Mouse (Mus musculus) midbrain, embryonic 12.5 days (tissue): ENCODE results near the gene Slc10a7. TPM values are rescaled to one million over a fixed set of nuclear protein-coding genes. Genes with fewer than 3 reads are reported as not detected.

ENCODE experiments used
- ATAC-seq: fragments of 200-750 bp; cut with Nextera tagmentation; 2 replicates; pipeline ENCODE4 v1.8.0; 2017; ENCODE audit warnings: low read depth, moderate TSS enrichment, moderate library complexity; ENCODE audit not compliant: low FRiP score
- H3K27ac ChIP-seq: fragments of 300-500 bp; sonication (generic); replicated peaks from 2 replicates; pipeline ENCODE4 v1.5.1; 2016; ENCODE audit warnings: mild to moderate bottlenecking
- H3K27me3 ChIP-seq: fragments of 300-500 bp; sonication (generic); 2 replicates; pipeline ENCODE4 v1.6.1; 2016; ENCODE audit warnings: mild to moderate bottlenecking
- H3K36me3 ChIP-seq: fragments of 300-500 bp; sonication (generic); 2 replicates; pipeline ENCODE4 v1.6.1; 2016
- H3K4me1 ChIP-seq: fragments of 300-500 bp; sonication (generic); 2 replicates; pipeline ENCODE4 v1.6.1; 2016
- H3K4me2 ChIP-seq: fragments of 300-500 bp; sonication (generic); replicated peaks from 2 replicates; pipeline ENCODE4 v1.6.1; 2016; ENCODE audit warnings: mild to moderate bottlenecking, moderate library complexity
- H3K4me3 ChIP-seq: fragments of 300-500 bp; sonication (generic); 2 replicates; pipeline ENCODE4 v1.5.1; 2016; ENCODE audit warnings: mild to moderate bottlenecking
- H3K9ac ChIP-seq: fragments of 300-500 bp; sonication (generic); replicated peaks from 2 replicates; pipeline ENCODE4 v1.6.1; 2016; ENCODE audit warnings: mild to moderate bottlenecking, moderate library complexity
- H3K9me3 ChIP-seq: fragments of 300-500 bp; sonication (generic); 2 replicates; pipeline ENCODE4 v1.6.1; 2016; ENCODE audit warnings: mild to moderate bottlenecking
- WGBS: fragments of 180-500 bp; shearing (Covaris S2); methylation state at CpG from one replicate; pipeline ENCODE4 v1.1.7; 2016; 5-methylcytosine and 5-hydroxymethylcytosine counted together
- polyA plus RNA-seq: library from polyadenylated mRNA; unstranded; fragments of >200 nt; fragmentation: Nextera tagmentation; extraction: Ambion mirVana; gene quantifications from 2 replicates; pipeline ENCODE4 v1.2.1, GENCODE M21; 2016

Gene Slc10a7
- polyA plus RNA-seq, 1 experiment from 2014 or later = 15.9 TPM

DNA sequence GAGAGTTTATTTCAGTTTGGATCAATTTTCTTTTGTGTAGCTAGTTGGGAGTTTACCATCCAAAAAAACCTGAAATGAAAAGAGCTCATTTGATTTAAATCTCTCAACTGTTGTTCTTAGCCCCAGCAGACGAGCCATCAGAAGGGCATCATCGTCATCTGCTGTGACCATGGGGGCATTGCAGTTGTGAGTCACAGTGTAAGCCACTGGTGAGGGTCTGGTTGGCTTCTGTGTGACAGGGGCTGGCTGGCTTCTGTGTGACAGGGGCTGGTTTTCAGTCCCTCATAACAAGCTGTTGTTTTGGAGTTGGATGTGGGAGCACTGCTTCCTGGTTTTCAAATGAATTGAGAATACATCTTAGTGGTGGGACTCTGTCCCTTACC, 41.6 kb downstream of the Slc10a7 start:
- peak overlapping the region; percentile 63 for H3K27ac ChIP-seq

GRCm38 (mm10) chr8:78555817-78556216, 46.7 kb downstream of the Slc10a7 start:
- 88% methylated on average over 4 of the region's 4 CpGs for WGBS

More for the DNA sequence above, 41.6 kb downstream of the Slc10a7 start:
- H3K9ac ChIP-seq = no peak overlapping the region
- H3K36me3 ChIP-seq = no peaks in the 10 kb centered on the region
- H3K9me3 ChIP-seq = no peaks in the 10 kb centered on the region
- H3K27me3 ChIP-seq = no peaks in the 10 kb centered on the region
- no peak overlapping the region for H3K4me3 ChIP-seq
- peak; percentile 68 for ATAC-seq
- 38% methylated on average over 2 of the region's 2 CpGs for WGBS
- H3K4me2 ChIP-seq = no peak overlapping the region
- peaks cover 10% of the 10 kb centered on the region for H3K4me1 ChIP-seq

GRCm38 (mm10) chr8:78556773-78557434, 47.8 kb downstream of the Slc10a7 start:
- H3K4me2 ChIP-seq = peak overlapping the region; percentile 25
- peak; percentile 95 for ATAC-seq

More at GRCm38 (mm10) chr8:78555817-78556216, 46.7 kb downstream of the Slc10a7 start:
- ATAC-seq = no peak
- peaks cover 25% of the 10 kb centered on the region for H3K4me1 ChIP-seq
- H3K4me3 ChIP-seq = no peak overlapping the region
- no peaks in the 10 kb centered on the region for H3K27me3 ChIP-seq
- no peak overlapping the region for H3K9ac ChIP-seq
- H3K4me2 ChIP-seq = no peak overlapping the region
- no peaks in the 10 kb centered on the region for H3K9me3 ChIP-seq
- no peak overlapping the region for H3K27ac ChIP-seq
- H3K36me3 ChIP-seq = no peaks in the 10 kb centered on the region

DNA sequence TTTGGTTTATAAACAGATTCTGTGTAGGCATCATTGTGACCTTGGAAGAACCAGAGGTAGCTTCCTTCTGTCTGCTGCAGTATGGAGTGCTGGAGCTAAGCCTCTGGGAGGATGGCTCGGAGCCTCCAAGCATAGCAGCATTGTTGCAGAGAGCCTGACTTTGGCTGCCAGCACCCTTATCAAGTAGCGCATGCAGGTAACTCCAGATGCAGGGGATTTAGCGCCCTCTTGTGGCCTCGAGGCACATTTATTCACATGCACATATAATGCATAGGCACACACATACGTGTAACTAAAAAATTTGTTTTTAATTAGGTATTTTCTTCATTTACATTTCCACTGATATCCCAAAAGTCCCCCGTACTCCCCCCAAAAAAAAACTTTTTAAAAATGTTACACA, 52.5 kb downstream of the Slc10a7 start:
- Histone ChIP-seq H3K36me3 (peaks cover 7% of the 10 kb centered on the region; the same call in 1 of the 2 replicates), H3K4me2 (no peak overlapping the region), H3K4me1 (peaks cover 17% of the 10 kb centered on the region), H3K9ac (no peak overlapping the region), H3K27me3 (no peaks in the 10 kb centered on the region), H3K4me3 (no peak overlapping the region), H3K27ac (no peak overlapping the region), H3K9me3 (0 out of 2 replicates have a peak, but pooled peaks cover 4% of the 10 kb centered on the region)
- ATAC-seq = no peak
- 92% methylated on average over 6 of the region's 6 CpGs for WGBS

More at GRCm38 (mm10) chr8:78556773-78557434, 47.8 kb downstream of the Slc10a7 start:
- Histone ChIP-seq H3K36me3 (0 out of 2 replicates have a peak, but pooled peaks cover 4% of the 10 kb centered on the region), H3K4me3 (no peak overlapping the region), H3K4me1 (peaks cover 24% of the 10 kb centered on the region), H3K9ac (no peak overlapping the region), H3K27me3 (no peaks in the 10 kb centered on the region), H3K9me3 (0 out of 2 replicates have a peak, but pooled peaks cover 4% of the 10 kb centered on the region), H3K27ac (peak overlapping the region; percentile 75)
- 18% methylated on average over 11 of the region's 11 CpGs for WGBS

- Histone ChIP-seq H3K4me2 (no peak overlapping the region), H3K27ac (no peak overlapping the region), H3K4me3 (no peak overlapping the region), H3K36me3 (peaks cover 7% of the 10 kb centered on the region; the same call in 1 of the 2 replicates), H3K4me1 (0 out of 2 replicates have a peak, but pooled peaks cover under 1% of the 10 kb centered on the region), H3K27me3 (no peaks in the 10 kb centered on the region), H3K9me3 (0 out of 2 replicates have a peak, but pooled peaks cover 4% of the 10 kb centered on the region), H3K9ac (no peak overlapping the region)
- no peak for ATAC-seq
- 92% methylated on average over 2 of the region's 2 CpGs for WGBS
Observed at GRCm38 (mm10) chr8:78563466-78564058, 54.4 kb downstream of the Slc10a7 start.

DNA sequence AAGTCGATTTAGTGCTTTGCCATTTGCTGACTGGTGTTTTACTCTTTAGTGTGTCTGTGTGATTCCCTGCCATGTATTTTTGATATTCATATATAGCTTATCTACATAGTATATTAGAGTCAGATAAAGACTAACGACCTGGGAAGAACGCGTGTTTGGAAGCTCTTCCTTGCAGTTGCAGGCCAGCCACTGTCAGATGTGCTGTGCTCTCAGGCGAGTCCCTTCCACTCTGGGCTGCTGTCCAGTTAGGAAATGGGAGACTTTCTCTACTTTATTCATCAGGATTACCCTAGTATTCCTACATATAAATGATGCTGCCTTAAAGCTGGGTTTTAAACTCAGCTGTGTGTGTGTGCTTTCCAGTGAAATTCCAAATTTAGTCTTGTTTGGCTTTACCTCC, 55.1 kb downstream of the Slc10a7 start:
- WGBS = 96% methylated on average over 5 of the region's 5 CpGs
- H3K36me3 ChIP-seq = peaks cover 7% of the 10 kb centered on the region; the same call in 1 of the 2 replicates
- H3K4me3 ChIP-seq = no peak overlapping the region
- no peaks in the 10 kb centered on the region for H3K4me1 ChIP-seq
- no peaks in the 10 kb centered on the region for H3K27me3 ChIP-seq
- H3K4me2 ChIP-seq = no peak overlapping the region
- 0 out of 2 replicates have a peak, but pooled peaks cover 4% of the 10 kb centered on the region for H3K9me3 ChIP-seq
- ATAC-seq = no peak
- no peak overlapping the region for H3K27ac ChIP-seq
- no peak overlapping the region for H3K9ac ChIP-seq

DNA sequence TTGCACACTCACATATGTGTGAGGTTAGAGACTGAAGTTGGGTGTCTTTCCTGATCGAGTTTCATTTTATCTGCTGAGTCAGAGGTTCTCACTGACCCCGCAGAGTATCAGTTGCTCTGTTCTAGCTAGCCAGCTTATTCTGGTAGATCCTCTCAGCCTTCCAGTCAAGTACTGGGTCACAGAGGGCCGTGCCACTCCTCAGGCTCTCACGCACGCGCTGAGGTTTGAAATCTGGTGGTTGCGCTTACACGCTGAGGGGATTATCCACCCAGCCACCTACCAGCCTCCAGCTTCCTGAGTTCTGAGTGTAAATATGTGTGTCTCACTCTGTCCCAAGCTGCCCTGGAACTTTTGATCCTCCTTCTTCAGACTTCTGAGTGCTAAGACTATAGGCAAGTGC, 59.0 kb downstream of the Slc10a7 start:
- H3K4me1 ChIP-seq = peaks cover 6% of the 10 kb centered on the region; the same call in 1 of the 2 replicates
- 69% methylated on average over 8 of the region's 8 CpGs for WGBS

DNA sequence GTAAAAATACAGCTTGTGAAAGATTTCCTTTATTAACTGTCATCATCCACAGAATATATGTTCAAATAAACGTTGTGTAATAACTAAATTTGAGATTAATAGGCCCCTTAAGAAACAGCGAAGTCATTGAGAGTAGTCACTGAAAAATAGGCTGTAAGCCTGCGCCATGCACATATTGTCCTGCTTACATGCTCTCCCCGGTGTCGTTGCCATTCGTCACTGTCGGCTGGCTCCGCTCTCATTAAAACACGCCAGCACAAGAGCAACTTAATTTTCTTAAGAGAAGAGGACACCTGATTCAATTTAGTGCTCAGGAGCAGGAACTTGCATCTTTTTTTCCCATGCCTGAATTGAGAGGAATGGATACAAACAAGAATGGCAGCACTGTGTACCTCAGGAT, 62.4 kb downstream of the Slc10a7 start:
- Histone ChIP-seq H3K36me3 (no peaks in the 10 kb centered on the region), H3K9me3 (no peaks in the 10 kb centered on the region), H3K4me2 (no peak overlapping the region), H3K27ac (no peak overlapping the region), H3K4me3 (no peak overlapping the region), H3K27me3 (no peaks in the 10 kb centered on the region), H3K9ac (no peak overlapping the region), H3K4me1 (peaks cover 9% of the 10 kb centered on the region; the same call in 1 of the 2 replicates)
- ATAC-seq = no peak
- 69% methylated on average over 9 of the region's 9 CpGs for WGBS

More for the DNA sequence above, 59.0 kb downstream of the Slc10a7 start:
- Histone ChIP-seq H3K9ac (no peak overlapping the region), H3K4me2 (no peak overlapping the region), H3K4me3 (no peak overlapping the region), H3K27ac (no peak overlapping the region), H3K27me3 (no peaks in the 10 kb centered on the region), H3K9me3 (no peaks in the 10 kb centered on the region), H3K36me3 (peaks cover 3% of the 10 kb centered on the region; the same call in 1 of the 2 replicates)
- no peak for ATAC-seq

DNA sequence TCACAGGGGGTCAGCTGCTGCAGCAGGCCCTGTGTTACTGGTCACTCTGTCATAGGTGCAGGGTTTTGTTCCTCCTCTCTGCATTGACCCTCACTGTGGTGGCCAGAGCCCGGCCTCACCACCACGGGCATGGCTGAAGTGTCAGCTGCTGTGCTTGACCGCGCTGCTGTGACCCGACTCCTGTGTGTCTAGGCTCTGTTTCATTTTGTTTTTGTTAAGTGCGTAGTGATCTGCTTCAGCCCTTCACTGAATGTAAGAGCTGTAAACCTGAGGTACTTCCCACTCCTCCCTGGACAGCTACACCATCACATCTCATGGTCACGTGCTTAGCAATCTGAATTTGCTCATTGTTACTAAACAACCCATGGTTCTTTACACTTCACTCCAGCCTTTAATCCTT, 65.1 kb downstream of the Slc10a7 start:
- no peak overlapping the region for H3K27ac ChIP-seq

GRCm38 (mm10) chr8:78577569-78577968, 68.4 kb downstream of the Slc10a7 start:
- no peak overlapping the region for H3K4me2 ChIP-seq
- peaks cover 21% of the 10 kb centered on the region for H3K4me1 ChIP-seq
- H3K36me3 ChIP-seq = no peaks in the 10 kb centered on the region
- 0 out of 2 replicates have a peak, but pooled peaks have one; percentile 50 for ATAC-seq
- no peak overlapping the region for H3K9ac ChIP-seq
- WGBS = 43% methylated on average over 10 of the region's 10 CpGs
- no peaks in the 10 kb centered on the region for H3K9me3 ChIP-seq
- no peaks in the 10 kb centered on the region for H3K27me3 ChIP-seq
- no peak overlapping the region for H3K4me3 ChIP-seq
- H3K27ac ChIP-seq = peak overlapping the region; percentile 15; the same call in 1 of the 2 replicates

More for the DNA sequence above, 65.1 kb downstream of the Slc10a7 start:
- Histone ChIP-seq H3K4me1 (peaks cover 22% of the 10 kb centered on the region), H3K9ac (no peak overlapping the region), H3K4me2 (no peak overlapping the region), H3K4me3 (no peak overlapping the region), H3K9me3 (no peaks in the 10 kb centered on the region), H3K27me3 (no peaks in the 10 kb centered on the region), H3K36me3 (no peaks in the 10 kb centered on the region)
- 78% methylated on average over 7 of the region's 7 CpGs for WGBS
- ATAC-seq = no peak

- Histone ChIP-seq H3K4me1 (peaks cover 21% of the 10 kb centered on the region), H3K27ac (peak overlapping the region; percentile 46; the same call in 1 of the 2 replicates), H3K9ac (no peak overlapping the region), H3K9me3 (no peaks in the 10 kb centered on the region), H3K4me2 (no peak overlapping the region), H3K27me3 (no peaks in the 10 kb centered on the region), H3K36me3 (no peaks in the 10 kb centered on the region), H3K4me3 (no peak overlapping the region)
- ATAC-seq = no peak
- WGBS = 37% methylated on average over 3 of the region's 3 CpGs
Observed at GRCm38 (mm10) chr8:78578036-78578435, 68.9 kb downstream of the Slc10a7 start.
